Mouse (Mus musculus) lung, adult 18-20 months (tissue): ENCODE measurements around the gene Dach1.

ENCODE experiments used
- DNase-seq, 2 experiments: peaks; one replicate each; pipeline ENCODE4 v3.0.0; 2022; ENCODE audit warnings: mixed read lengths in 2 of 2

Dach1 gene

GRCm38 (mm10) chr14:98108764-98109163 lies 60.8 kb downstream of the Dach1 start:
- no peak for DNase-seq

- DNase-seq, result no peak
These were observed 63.4 kb downstream of the Dach1 start for GRCm38 (mm10) chr14:98106208-98106607.

GRCm38 (mm10) chr14:98104314-98104955 lies 65.1 kb downstream of the Dach1 start:
- no peak for DNase-seq

GRCm38 (mm10) chr14:98095229-98095628 lies 74.3 kb downstream of the Dach1 start:
- DNase-seq, result no peak

GRCm38 (mm10) chr14:98089246-98089645 lies 80.3 kb downstream of the Dach1 start:
- DNase-seq, result no peak

- no peak for DNase-seq
These were observed 82.2 kb downstream of the Dach1 start for GRCm38 (mm10) chr14:98087355-98087754.

GRCm38 (mm10) chr14:98086794-98087193 lies 82.8 kb downstream of the Dach1 start:
- DNase-seq, result no peak

- no peak for DNase-seq
These were observed 84.4 kb downstream of the Dach1 start for GRCm38 (mm10) chr14:98085141-98085540.

GRCm38 (mm10) chr14:98084720-98085119 lies 84.8 kb downstream of the Dach1 start:
- no peak for DNase-seq

GRCm38 (mm10) chr14:98083419-98083818 lies 86.1 kb downstream of the Dach1 start:
- DNase-seq, result no peak

- no peak for DNase-seq
These were observed 89.6 kb downstream of the Dach1 start for GRCm38 (mm10) chr14:98080014-98080413.

- no peak for DNase-seq
These were observed 91.6 kb downstream of the Dach1 start for GRCm38 (mm10) chr14:98077996-98078395.

GRCm38 (mm10) chr14:98073421-98074080 lies 96.0 kb downstream of the Dach1 start:
- no peak for DNase-seq

- DNase-seq, result no peak
These were observed 96.7 kb downstream of the Dach1 start for GRCm38 (mm10) chr14:98072647-98073420.

- DNase-seq, result no peak
These were observed 97.7 kb downstream of the Dach1 start for GRCm38 (mm10) chr14:98071877-98072276.

- DNase-seq, result peak; percentile 6 to 29
These were observed 102.2 kb downstream of the Dach1 start for GRCm38 (mm10) chr14:98067273-98067905.

- DNase-seq, result no peak
These were observed 105.4 kb downstream of the Dach1 start for GRCm38 (mm10) chr14:98064190-98064589.

- DNase-seq, result no peak
These were observed 120.2 kb downstream of the Dach1 start for GRCm38 (mm10) chr14:98049329-98049728.

- DNase-seq, result no peak
These were observed 121.2 kb downstream of the Dach1 start for GRCm38 (mm10) chr14:98048403-98048802.

GRCm38 (mm10) chr14:98047670-98048069 lies 121.9 kb downstream of the Dach1 start:
- DNase-seq, result no peak

- DNase-seq, result no peak
These were observed 122.6 kb downstream of the Dach1 start for GRCm38 (mm10) chr14:98046960-98047359.

GRCm38 (mm10) chr14:98038524-98038923 lies 131.0 kb downstream of the Dach1 start:
- no peak for DNase-seq

GRCm38 (mm10) chr14:98037175-98037574 lies 132.4 kb downstream of the Dach1 start:
- no peak for DNase-seq
